Mouse (Mus musculus): ENCODE data around the gene Ecm1. TPM values are rescaled to one million over a fixed set of nuclear protein-coding genes. Genes with fewer than 3 reads are reported as not detected.

Gene Ecm1
- polyA plus RNA-seq (2015; fragmentation: Nextera tagmentation; extraction: Ambion mirVana): 10.3 and 12.8 TPM in 2 replicates

DNA sequence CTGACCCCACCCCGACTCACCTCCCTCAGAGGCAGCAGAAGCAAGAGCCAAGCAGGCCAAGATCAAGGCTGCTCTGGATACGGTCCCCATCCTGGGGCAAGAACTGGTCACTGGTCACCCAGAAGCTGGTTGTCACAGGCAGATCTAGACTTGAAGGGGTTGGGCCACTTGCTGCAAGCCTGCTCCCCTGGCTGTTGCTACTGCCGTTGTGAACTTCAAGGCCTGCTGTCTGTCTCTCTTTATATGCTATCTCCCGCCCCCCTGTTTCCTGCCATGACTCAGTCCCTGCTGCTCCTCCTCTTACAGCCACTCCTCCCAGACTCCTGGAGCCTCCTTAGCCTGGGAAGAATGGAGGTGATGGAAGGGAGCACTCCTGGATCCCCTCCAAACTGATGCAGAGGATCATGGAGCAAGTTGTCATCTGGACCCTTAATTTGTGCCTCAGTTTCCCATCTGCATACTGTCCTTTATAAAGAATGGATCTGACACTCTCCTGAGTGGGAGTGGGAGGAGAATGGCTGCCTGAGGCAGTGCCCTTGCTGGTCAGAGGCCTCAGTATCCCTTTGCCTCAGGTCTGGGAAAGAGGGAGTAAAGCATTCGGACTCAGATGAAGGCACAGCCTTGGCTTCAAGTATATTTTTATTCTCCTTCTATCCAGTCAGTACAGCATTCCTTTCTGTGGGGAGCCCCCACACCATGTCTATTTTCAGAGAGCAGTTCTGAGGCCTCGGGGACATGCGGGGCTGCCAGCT, at the start of gene Ecm1:
TSS of gene Ecm1 (minus strand) at position 217 of the 752 bp plus-strand sequence.
- no peak for ATAC-seq
- Histone ChIP-seq H3K27me3 (replicated peaks; ENCODE audit: control insufficient read depth, insufficient read depth, low read length) (no peaks in the 10 kb centered on the region), H3K36me3 (ENCODE audit: control insufficient read depth, insufficient read depth, low read length) (peaks cover 32% of the 10 kb centered on the region), H3K9me3 (ENCODE audit: control insufficient read depth, low read length) (no peaks in the 10 kb centered on the region), H3K4me3 (ENCODE audit: low read length) (no peak within 1 kb of the TSS), H3K9ac (ENCODE audit: low read depth, low read length) (no peak within 1 kb of the TSS), H3K27ac (ENCODE audit: low read depth, low read length) (no peak within 1 kb of the TSS), H3K4me2 (ENCODE audit: low read length) (no peak within 1 kb of the TSS), H3K4me1 (ENCODE audit: control insufficient read depth, insufficient read depth, low read depth, low read length) (no peaks in the 10 kb centered on the region)
- 86% methylated on average over 7 of the region's 7 CpGs for WGBS

DNA sequence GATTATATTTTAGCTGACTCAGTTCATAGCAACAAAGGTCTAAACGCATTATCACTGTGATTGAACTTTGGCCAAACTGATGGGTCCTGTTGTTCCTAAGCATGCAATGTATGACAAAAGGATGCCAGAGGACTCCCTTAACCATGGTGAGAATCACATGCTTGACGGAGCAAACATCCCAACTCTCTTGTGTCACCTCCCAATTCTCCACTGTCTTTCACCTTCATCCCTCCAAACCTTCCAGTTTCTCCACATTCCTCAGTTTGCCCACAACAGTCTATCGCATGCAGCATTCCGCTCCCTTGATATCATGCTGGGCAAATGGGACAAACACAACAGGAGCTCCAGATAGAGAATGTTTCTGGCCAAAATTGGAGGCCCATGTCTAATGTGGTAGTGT, 46.1 kb upstream of the Ecm1 start:
- no peak overlapping the region for H3K9ac ChIP-seq (ENCODE audit: low read depth, low read length)
- peaks cover 35% of the 10 kb centered on the region for H3K36me3 ChIP-seq (ENCODE audit: control insufficient read depth, insufficient read depth, low read length)
- H3K9me3 ChIP-seq (ENCODE audit: control insufficient read depth, low read length): no peaks in the 10 kb centered on the region
- no peak overlapping the region for H3K4me3 ChIP-seq (ENCODE audit: low read length)
- H3K4me1 ChIP-seq (ENCODE audit: control insufficient read depth, insufficient read depth, low read depth, low read length): no peaks in the 10 kb centered on the region
- no peak overlapping the region for H3K27ac ChIP-seq (ENCODE audit: low read depth, low read length)
- H3K4me2 ChIP-seq (ENCODE audit: low read length): no peak overlapping the region
- no peak for ATAC-seq
- 84% methylated on average over 4 of the region's 4 CpGs for WGBS
- H3K27me3 ChIP-seq (replicated peaks; ENCODE audit: control insufficient read depth, insufficient read depth, low read length): no peaks in the 10 kb centered on the region

DNA sequence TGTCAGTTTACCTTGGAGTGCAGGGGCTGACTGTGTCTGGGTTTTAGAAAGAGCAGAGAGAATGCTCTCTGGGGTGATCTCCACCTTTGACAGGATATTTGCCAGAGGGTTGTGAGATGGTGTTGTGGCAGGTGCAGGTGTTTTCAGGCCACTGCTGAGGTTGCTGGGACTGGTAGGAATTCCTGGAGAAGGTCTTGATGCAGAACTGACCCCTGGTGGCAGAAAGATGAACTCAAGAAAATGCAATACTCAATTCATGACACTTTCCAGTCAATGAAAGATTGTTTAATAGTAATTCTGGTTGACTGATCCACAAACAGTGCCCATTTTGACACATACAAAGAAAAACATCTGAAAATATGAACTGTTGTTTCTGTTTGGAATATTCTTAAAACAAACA, 32.6 kb upstream of the Ecm1 start:
- ATAC-seq: no peak
- no peak overlapping the region for H3K4me3 ChIP-seq (ENCODE audit: low read length)
- no peaks in the 10 kb centered on the region for H3K4me1 ChIP-seq (ENCODE audit: control insufficient read depth, insufficient read depth, low read depth, low read length)
- peaks cover 29% of the 10 kb centered on the region for H3K36me3 ChIP-seq (ENCODE audit: control insufficient read depth, insufficient read depth, low read length)
- H3K27me3 ChIP-seq (replicated peaks; ENCODE audit: control insufficient read depth, insufficient read depth, low read length): no peaks in the 10 kb centered on the region
- H3K9me3 ChIP-seq (ENCODE audit: control insufficient read depth, low read length): no peaks in the 10 kb centered on the region
- H3K9ac ChIP-seq (ENCODE audit: low read depth, low read length): no peak overlapping the region
- H3K27ac ChIP-seq (ENCODE audit: low read depth, low read length): no peak overlapping the region
- H3K4me2 ChIP-seq (ENCODE audit: low read length): no peak overlapping the region

DNA sequence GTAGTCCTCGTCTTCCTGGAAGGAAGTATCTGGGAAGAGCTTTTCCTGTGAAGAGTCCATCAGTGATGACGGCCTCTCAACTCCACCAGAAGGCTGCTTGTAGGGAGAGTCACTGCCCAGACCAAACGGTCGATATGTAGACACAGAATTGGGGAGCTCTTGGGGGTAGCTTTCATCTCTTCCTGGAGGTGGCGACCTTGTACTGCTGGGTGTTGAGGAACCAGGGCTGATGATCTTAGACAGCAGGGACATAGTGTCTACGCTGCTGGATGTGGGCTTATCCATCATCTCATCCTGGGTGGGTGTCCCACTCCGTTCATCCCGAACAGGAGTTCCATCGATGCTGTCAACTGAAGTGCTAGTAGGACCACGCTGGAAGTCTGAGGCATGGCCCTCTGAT, 26.2 kb upstream of the Ecm1 start:
- no peak overlapping the region for H3K27ac ChIP-seq (ENCODE audit: low read depth, low read length)
- H3K9ac ChIP-seq (ENCODE audit: low read depth, low read length): no peak overlapping the region
- H3K36me3 ChIP-seq (ENCODE audit: control insufficient read depth, insufficient read depth, low read length): peaks cover 30% of the 10 kb centered on the region
- no peak overlapping the region for H3K4me3 ChIP-seq (ENCODE audit: low read length)
- no peaks in the 10 kb centered on the region for H3K4me1 ChIP-seq (ENCODE audit: control insufficient read depth, insufficient read depth, low read depth, low read length)
- H3K9me3 ChIP-seq (ENCODE audit: control insufficient read depth, low read length): no peaks in the 10 kb centered on the region
- H3K27me3 ChIP-seq (replicated peaks; ENCODE audit: control insufficient read depth, insufficient read depth, low read length): no peaks in the 10 kb centered on the region
- no peak for ATAC-seq
- H3K4me2 ChIP-seq (ENCODE audit: low read length): no peak overlapping the region
- 93% methylated on average over 10 of the region's 10 CpGs for WGBS

DNA sequence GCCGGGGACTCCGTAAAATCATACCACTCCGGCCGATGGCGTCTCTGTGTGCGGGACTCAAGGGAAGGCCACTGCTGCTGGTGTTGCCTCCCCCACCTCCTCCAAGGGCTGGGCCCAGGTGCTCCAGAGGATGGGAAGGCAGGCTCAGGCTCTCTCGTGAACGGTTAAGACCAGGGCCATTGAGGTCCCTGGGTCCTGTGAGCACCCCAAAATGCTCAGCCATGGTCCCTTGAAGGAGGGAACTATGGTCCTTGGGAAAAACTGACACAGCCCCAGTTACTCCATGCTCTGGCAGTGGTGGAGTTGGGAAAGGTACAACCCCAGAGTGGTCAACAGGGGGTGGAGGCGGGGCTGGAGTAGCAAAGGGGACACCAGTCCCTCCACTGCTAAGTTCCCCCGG, 24.4 kb upstream of the Ecm1 start:
- ATAC-seq: no peak
- Histone ChIP-seq H3K36me3 (ENCODE audit: control insufficient read depth, insufficient read depth, low read length) (peaks cover 30% of the 10 kb centered on the region), H3K4me2 (ENCODE audit: low read length) (no peak overlapping the region), H3K27ac (ENCODE audit: low read depth, low read length) (no peak overlapping the region), H3K4me1 (ENCODE audit: control insufficient read depth, insufficient read depth, low read depth, low read length) (no peaks in the 10 kb centered on the region), H3K4me3 (ENCODE audit: low read length) (no peak overlapping the region), H3K27me3 (replicated peaks; ENCODE audit: control insufficient read depth, insufficient read depth, low read length) (no peaks in the 10 kb centered on the region), H3K9me3 (ENCODE audit: control insufficient read depth, low read length) (no peaks in the 10 kb centered on the region), H3K9ac (ENCODE audit: low read depth, low read length) (no peak overlapping the region)
- WGBS: 74% methylated on average over 8 of the region's 10 CpGs

DNA sequence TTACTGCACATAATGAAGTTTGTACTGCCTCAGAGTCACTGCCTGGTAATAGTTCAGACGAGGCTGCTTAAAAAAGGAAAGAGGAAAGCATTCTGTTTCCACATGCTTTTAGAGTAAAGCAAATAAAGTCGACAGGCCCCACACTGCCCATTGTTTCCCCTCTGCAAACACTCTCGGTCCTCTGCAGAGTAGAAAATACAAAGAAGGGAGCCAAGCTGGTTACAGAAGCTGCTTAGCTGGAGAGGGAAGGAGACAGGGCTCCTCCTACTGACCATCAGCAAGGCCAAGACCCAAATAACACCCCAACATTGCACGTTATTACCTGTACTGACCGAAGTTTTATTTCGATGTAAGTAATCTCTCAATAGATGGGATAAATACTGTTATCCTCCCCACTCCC, 23.6 kb upstream of the Ecm1 start:
- Histone ChIP-seq H3K36me3 (ENCODE audit: control insufficient read depth, insufficient read depth, low read length) (peaks cover 28% of the 10 kb centered on the region), H3K4me1 (ENCODE audit: control insufficient read depth, insufficient read depth, low read depth, low read length) (no peaks in the 10 kb centered on the region), H3K9ac (ENCODE audit: low read depth, low read length) (no peak overlapping the region), H3K27ac (ENCODE audit: low read depth, low read length) (no peak overlapping the region), H3K4me3 (ENCODE audit: low read length) (no peak overlapping the region), H3K4me2 (ENCODE audit: low read length) (no peak overlapping the region), H3K27me3 (replicated peaks; ENCODE audit: control insufficient read depth, insufficient read depth, low read length) (no peaks in the 10 kb centered on the region), H3K9me3 (ENCODE audit: control insufficient read depth, low read length) (no peaks in the 10 kb centered on the region)
- 46% methylated on average over 6 of the region's 6 CpGs for WGBS
- ATAC-seq: no peak

DNA sequence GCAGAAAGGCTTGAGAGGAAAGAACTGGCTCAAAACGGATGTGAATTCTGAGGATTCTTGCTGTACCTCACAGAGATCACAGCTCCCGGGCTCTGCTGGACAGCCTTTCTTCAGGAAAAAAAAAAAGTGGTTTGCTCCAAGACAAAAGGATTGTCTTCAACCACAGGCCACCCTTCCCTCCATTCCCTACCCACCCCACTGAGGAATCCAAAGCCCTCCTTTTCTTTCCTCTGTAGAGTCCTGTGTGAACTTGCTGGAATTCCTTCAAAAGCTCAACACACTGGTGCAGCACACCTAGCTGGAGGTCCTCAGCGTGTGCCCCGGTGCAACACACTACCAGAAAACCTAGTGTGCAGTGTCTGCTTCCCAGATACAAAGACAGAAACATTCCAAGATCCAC, 22.4 kb upstream of the Ecm1 start:
- Histone ChIP-seq H3K9me3 (ENCODE audit: control insufficient read depth, low read length) (no peaks in the 10 kb centered on the region), H3K27ac (ENCODE audit: low read depth, low read length) (no peak overlapping the region), H3K4me2 (ENCODE audit: low read length) (no peak overlapping the region), H3K36me3 (ENCODE audit: control insufficient read depth, insufficient read depth, low read length) (peaks cover 25% of the 10 kb centered on the region), H3K27me3 (replicated peaks; ENCODE audit: control insufficient read depth, insufficient read depth, low read length) (no peaks in the 10 kb centered on the region), H3K9ac (ENCODE audit: low read depth, low read length) (no peak overlapping the region), H3K4me1 (ENCODE audit: control insufficient read depth, insufficient read depth, low read depth, low read length) (no peaks in the 10 kb centered on the region), H3K4me3 (ENCODE audit: low read length) (no peak overlapping the region)
- no peak for ATAC-seq
- WGBS: 58% methylated on average over 4 of the region's 4 CpGs

DNA sequence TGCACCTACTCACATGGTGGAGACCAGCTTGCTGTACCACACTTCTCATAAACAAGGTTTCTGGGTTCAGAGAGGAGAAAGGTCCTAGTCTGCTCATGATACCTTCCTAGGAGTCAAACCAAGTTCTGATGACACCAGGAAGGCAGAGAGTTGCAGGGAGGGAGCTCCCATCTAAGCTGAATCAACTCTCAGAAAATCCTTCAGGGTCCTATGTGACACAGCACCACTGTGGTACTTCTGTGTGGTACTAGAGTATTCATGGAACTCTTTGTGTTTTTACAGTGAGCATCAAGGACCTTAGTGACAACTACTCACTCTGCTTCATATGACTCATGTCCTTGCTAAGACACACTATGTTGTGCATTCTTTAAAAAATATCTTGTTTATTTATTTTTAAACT, 21.3 kb upstream of the Ecm1 start:
- no peak for ATAC-seq
- H3K9me3 ChIP-seq (ENCODE audit: control insufficient read depth, low read length): no peaks in the 10 kb centered on the region
- no peak overlapping the region for H3K4me3 ChIP-seq (ENCODE audit: low read length)
- H3K9ac ChIP-seq (ENCODE audit: low read depth, low read length): no peak overlapping the region
- H3K4me2 ChIP-seq (ENCODE audit: low read length): no peak overlapping the region
- H3K4me1 ChIP-seq (ENCODE audit: control insufficient read depth, insufficient read depth, low read depth, low read length): no peaks in the 10 kb centered on the region
- H3K36me3 ChIP-seq (ENCODE audit: control insufficient read depth, insufficient read depth, low read length): peaks cover 21% of the 10 kb centered on the region
- no peak overlapping the region for H3K27ac ChIP-seq (ENCODE audit: low read depth, low read length)
- H3K27me3 ChIP-seq (replicated peaks; ENCODE audit: control insufficient read depth, insufficient read depth, low read length): no peaks in the 10 kb centered on the region

DNA sequence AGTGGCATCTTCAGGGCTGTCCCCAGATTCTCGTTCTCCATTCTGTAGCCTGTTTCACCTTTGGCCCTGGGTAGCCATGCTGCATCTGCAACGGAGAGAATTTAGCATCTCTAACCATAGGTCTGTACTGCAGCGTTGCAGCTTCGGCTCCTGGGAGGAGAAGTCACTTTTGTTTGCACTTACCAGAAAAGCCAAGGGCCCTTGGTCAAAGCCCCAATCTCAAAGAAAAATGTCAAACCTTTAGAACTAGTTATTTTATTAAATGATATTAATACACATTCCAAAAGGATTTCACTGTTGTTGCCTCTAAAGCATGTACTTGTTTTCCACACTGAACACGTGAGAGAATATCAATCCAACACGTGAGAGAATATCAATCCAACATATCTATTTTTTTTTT, 20.7 kb upstream of the Ecm1 start, which contains the start of gene Tars2:
TSS of gene Tars2 (minus strand) at position 101 of the 400 bp plus-strand sequence.
- no peaks in the 10 kb centered on the region for H3K9me3 ChIP-seq (ENCODE audit: control insufficient read depth, low read length)
- no peak for ATAC-seq
- no peaks in the 10 kb centered on the region for H3K27me3 ChIP-seq (replicated peaks; ENCODE audit: control insufficient read depth, insufficient read depth, low read length)

More for the DNA sequence above, 20.7 kb upstream of the Ecm1 start, which contains the start of gene Tars2:
- H3K27ac ChIP-seq (ENCODE audit: low read depth, low read length): no peak within 1 kb of the TSS
- H3K9ac ChIP-seq (ENCODE audit: low read depth, low read length): no peak within 1 kb of the TSS
- H3K4me2 ChIP-seq (ENCODE audit: low read length): no peak within 1 kb of the TSS
- peaks cover 2% of the 10 kb centered on the region; the same call in 1 of the 2 replicates for H3K4me1 ChIP-seq (ENCODE audit: control insufficient read depth, insufficient read depth, low read depth, low read length)
- 85% methylated on average over 6 of the region's 6 CpGs for whole genome bisulfite sequencing
- H3K36me3 ChIP-seq (ENCODE audit: control insufficient read depth, insufficient read depth, low read length): peaks cover 16% of the 10 kb centered on the region
- H3K4me3 ChIP-seq (ENCODE audit: low read length): no peak within 1 kb of the TSS

Data from hindbrain, embryonic 16.5 days (tissue).